Mouse (Mus musculus) olfactory bulb, adult 2 months (tissue): ENCODE results near the gene Kcna5.

Source experiments
- CTCF ChIP-seq: fragments of 200-500 bp; IDR thresholded peaks from 2 replicates; pipeline ENCODE4 v1.5.1; 2012; ENCODE audit warnings: low read depth, mild to moderate bottlenecking, low read length, moderate library complexity; ENCODE audit not compliant: insufficient read depth
- POLR2A ChIP-seq: fragments of 200-500 bp; IDR thresholded peaks from 2 replicates; pipeline ENCODE4 v1.6.1; 2012; ENCODE audit warnings: mild to moderate bottlenecking, low read depth, low read length, moderate library complexity; ENCODE audit not compliant: insufficient read depth

DNA sequence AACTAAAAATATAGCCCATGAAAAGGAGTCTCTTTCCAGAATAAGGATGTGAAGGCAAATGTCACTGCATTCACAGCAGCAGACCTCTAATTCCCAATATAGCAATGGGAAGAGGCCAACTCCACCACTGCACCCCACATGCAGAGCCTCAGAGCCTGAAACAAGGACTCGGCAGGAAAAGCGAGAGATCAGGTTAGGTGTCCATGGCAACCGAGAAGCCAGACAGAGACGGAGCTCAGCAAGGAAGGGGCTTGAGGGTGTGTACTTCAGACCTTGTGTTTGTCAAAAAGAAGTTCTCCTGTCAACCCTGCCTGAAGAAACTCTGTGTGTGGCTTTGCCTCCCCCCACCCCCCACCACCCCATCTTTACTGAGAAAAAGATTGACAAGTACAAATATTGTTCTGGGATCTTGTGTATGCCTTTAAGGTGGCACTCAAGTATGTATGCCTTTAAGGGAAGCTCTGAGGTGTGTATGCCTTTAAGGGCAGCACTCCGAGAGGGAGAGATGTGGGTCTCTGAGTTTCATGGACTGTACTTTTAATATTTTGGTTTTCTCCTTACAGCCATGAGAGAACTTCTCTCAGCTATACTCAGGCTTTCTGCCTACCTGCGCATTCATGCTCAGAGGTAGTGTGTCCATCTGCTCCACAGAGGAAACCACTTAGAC lies 37.9 kb downstream of the Kcna5 start:
- no peak for TF ChIP-seq CTCF
- TF ChIP-seq POLR2A = no peak
